Mouse (Mus musculus): ENCODE data around the gene Adam22.

Adam22 gene

DNA sequence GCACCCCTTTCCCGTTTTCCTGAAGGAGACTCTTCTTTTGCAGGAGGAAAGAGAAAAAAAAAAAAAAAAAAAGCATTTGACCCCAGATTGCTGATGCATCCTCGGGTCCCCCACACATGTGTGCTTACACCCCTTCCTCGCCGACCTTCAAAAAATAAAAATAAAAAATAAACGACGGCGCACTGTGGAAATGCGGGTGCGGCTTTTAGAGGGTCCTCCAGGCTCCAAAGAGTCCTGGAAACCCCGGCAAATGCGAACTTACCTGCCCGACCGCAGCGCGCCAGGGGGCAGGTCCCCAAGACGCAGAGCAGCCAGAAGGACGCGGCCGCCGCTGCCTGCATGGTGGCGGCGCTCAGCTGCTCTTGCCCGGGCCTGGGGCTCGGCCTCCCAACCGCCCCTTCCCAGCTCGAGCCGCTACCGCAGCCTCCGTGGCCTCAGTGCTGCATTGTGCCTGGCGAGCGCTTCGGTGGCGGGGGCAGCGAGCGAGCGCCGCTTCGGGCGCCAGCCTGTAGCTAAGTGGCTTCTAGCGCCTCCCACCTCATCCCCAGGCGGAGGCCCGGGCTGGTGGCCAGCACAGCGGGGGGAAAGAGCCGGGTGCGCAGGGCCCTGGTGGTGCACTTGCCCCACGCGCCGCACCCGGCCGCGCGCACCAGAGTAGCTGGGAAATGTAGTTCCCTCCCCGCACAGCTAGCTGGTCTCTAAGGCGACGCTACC, at the start of gene Adam22:
Adam22 (minus strand) TSS at position 547 of the 714 bp plus-strand sequence.
- peak; percentile 64 to 65 for DNase-seq (ENCODE audit: low spot score in 2 of 2)

DNA sequence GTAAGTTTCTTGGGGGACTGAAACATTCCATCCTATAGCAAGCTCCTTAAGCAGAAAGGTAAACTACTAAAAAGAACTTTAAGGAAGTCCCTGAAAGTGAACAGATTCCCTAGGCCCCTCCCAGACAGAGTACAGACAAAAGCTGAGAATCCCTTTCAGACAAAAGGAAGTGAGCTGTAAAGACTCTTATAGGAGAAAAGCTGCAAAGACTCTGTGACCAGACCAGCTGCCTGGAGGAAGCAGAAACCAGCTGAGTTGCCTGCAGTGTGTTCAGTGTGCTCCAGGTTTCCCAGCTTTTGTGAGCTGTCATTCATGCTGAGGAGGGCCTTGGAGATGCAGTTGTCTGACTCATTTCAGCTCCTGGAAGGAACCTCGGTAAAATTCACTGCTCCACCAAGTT, 49.5 kb upstream of the Adam22 start:
- DNase-seq (ENCODE audit: low spot score in 2 of 2): no peak

DNA sequence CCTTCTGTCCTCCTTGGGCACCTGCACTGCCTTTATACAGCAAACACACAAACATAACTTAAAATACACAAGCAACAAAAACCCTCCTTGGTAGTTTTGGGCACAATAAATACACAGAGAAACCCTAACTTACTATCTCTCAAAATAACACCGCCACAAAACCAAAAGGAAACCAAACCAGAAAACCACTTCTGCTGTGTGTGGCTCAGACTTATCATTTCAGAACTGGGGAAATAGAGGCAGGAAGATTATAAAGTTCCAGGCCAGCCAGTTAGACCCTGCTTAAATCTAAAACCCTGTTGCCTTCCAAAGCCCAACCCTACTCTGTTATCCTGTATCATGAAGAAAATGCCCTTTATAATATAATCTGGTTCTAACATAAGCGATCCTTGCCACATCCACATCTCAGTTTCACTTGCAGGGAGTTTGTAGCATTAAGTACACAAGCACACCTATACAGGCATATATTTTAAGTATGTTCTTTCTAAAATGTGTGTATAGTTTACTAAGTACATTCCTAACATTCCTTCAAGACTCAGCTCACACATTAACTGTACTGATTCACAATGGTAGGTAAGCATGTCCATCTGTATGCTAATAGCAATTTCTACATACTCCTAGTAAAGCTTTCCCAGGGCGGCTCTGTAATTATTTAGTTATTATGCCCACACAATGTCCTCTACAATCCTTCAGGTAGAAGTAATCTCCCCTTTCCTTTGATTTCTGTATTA, 48.9 kb upstream of the Adam22 start:
- no peak for DNase-seq (ENCODE audit: low spot score in 2 of 2)

- no peak for DNase-seq (ENCODE audit: low spot score in 2 of 2)
These were observed 40.8 kb upstream of the Adam22 start for GRCm38 (mm10) chr5:8408746-8409145.

DNA sequence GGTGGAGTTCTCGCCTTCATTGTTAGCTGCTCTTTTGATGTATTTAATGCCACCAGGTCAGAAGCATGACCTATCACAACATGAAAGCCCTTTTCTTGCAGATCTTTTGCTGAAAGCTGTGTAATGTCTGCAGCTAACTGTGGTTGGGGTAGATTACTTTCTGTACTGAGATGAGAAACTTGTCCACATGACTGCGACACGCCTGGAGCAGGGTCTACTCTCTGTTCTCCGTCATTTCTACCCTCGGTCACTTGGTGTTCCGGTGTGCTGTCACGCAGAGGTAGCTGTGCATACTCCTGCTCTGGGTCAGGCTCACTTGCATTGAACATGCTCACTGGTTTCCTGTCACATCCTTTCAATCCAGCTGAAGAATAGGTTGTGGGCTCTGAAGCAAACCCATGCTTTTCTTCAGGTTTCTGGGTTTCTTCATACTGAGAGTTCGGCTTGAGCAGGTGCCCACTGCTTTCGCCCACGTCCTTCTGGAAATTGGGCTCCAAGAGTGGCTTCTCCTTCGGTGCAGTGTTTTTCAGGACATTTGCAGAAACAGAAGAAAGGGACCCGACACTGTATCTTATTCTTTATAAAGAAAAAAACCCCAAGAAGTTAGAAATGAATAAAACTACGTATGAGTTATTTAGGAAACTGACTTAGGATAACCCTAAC, 29.8 kb upstream of the Adam22 start:
- DNase-seq (ENCODE audit: low spot score in 2 of 2): no peak

DNA sequence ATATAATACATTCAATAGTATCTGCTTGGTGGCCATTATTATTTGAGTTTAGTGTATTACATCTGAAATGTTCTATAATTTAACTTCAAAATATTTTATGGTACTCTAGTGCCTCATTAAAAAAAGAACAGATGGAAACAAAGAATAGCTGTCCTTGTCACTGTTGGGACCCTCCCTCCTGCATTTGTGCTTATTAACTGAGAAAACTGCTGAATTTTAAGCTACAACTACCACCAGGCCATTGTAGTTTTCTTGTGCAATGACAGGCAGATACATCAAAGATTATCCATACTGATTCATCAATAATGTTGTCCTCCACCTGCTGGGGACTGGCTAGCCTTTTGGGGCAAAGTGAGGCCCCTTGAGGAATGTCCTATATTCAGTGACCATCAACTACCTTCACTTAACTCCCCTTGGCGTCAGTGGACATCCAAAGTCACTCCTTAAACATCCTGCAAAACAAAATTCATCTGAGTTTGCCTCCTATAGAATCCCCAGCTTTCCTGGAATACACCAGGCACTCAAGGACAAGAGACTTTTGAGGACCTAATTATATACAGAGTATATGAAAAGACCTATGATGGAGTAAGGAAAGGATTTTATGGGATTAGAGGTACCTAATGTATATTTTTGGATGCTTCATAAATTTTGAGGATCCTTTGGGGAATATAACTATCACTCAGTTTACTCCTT, 26.1 kb upstream of the Adam22 start:
- DNase-seq (ENCODE audit: low spot score in 2 of 2): no peak

- no peak for DNase-seq (ENCODE audit: low spot score in 2 of 2)
These were observed 6.4 kb upstream of the Adam22 start for GRCm38 (mm10) chr5:8374297-8374906.

- no peak for DNase-seq (ENCODE audit: low spot score in 2 of 2)
These were observed 5.5 kb upstream of the Adam22 start for GRCm38 (mm10) chr5:8373415-8373814.

DNA sequence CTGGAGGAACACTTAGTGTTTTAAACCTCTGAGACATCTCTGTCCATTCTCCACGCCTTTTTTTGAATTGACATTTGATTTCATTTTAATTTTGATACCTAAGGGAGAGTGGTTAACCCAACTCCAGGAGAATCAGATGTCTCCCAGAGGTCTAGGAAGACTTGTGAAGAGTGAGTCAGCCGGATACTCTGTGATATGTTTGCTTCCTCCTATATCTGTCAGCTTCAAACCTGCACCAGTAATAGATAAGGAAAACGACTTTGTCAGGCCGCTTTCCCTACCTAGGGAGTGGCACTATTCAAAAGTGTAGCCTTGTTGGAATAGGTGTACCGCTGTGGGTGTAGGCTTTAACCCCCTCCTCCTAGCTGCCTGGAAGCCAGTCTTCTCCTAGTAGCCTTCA, 821 bp upstream of the Adam22 start:
- DNase-seq (ENCODE audit: low spot score in 2 of 2): no peak

- DNase-seq (ENCODE audit: low spot score in 2 of 2): no peak
These were observed 350 bp upstream of the Adam22 start for GRCm38 (mm10) chr5:8368328-8368692.

DNA sequence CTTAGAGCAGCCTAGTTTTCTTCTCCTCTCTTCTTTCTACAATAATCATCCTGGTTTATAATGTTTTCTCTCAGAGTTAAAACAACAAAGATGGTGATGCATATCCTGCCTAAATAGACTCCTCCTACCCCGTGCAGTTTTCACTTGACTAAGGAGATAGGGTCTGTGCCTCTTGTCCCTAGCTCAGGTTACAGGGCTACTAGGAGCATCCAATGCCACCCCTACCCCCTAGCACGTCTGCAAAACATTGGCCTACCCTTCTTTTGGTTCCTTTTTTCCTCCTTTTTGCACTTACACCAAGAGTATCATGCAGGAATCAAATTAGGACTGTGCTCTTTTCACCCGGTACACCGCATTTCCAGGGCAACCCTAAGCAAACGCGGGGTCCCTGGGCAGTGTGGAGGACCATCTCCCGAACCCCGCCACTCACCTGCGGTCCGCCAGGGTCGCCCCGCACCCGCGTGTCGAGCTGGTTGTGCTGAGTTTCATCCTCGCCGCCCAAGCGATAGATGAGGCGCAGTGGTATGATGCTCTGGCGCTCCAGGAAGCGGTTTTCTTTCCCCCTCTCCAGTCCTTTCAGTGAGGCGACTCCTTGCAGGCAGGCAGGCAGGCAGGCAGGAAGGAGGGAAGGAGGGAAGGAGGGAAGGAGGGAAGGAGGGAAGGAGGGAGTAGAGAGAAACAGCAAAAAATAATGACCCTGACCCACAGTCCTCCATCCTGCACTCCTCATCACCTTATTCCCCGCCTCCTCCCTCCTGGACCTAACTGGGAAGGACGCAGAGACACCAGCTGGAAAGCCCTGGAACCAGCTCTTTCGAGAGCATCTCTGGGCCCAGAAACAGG, 968 bp downstream of the Adam22 start:
- no peak for DNase-seq (ENCODE audit: low spot score in 2 of 2)

- no peak for DNase-seq (ENCODE audit: low spot score in 2 of 2)
These were observed 5.6 kb downstream of the Adam22 start for GRCm38 (mm10) chr5:8362361-8362760.

DNA sequence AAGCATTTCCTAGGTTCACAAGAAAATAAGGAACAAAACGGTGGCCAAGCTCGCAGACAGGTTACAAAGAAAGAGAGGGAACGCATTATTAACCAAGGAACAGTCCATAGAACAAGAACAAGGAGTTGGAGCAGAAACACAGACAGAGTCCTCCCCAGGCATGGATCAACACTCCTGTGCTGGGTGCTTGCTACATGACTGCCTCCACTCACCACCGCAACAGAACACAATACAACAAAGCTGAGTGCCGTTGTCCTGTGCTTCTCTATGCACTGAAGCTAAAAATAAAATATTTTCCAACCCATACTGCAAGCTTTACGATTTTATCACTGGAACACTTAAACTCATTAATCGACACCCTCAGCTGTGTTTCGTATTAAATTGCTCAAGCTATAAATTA, 10.3 kb downstream of the Adam22 start:
- no peak for DNase-seq (ENCODE audit: low spot score in 2 of 2)

GRCm38 (mm10) chr5:8356885-8357651, 10.9 kb downstream of the Adam22 start:
- no peak for DNase-seq (ENCODE audit: low spot score in 2 of 2)

- DNase-seq (ENCODE audit: low spot score in 2 of 2): no peak
These were observed 11.6 kb downstream of the Adam22 start for GRCm38 (mm10) chr5:8356326-8356725.

- no peak for DNase-seq (ENCODE audit: low spot score in 2 of 2)
These were observed 18.4 kb downstream of the Adam22 start for GRCm38 (mm10) chr5:8349557-8349956.

GRCm38 (mm10) chr5:8346329-8346728, 21.6 kb downstream of the Adam22 start:
- no peak for DNase-seq (ENCODE audit: low spot score in 2 of 2)

DNA sequence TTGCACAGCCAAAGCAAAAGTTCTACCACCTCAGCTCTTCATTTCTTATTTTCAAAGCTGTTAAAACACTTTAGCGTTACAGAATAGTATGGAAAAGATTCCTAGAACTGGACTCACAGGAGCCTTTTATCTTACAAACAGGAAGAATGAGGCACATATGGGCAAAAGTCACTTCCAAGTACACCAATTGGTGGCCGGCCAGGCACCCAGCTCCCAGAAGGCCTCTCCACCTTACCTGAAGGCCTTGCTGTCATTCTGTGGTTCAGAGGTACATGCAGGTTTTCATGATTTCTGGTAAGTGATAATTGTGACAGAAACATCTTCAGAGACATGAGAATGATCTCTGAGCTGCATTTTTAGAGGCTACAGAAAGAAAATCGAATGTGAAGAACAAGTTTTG, 24.7 kb downstream of the Adam22 start:
- DNase-seq (ENCODE audit: low spot score in 2 of 2): no peak

GRCm38 (mm10) chr5:8341676-8342075, 26.3 kb downstream of the Adam22 start:
- no peak for DNase-seq (ENCODE audit: low spot score in 2 of 2)

GRCm38 (mm10) chr5:8327645-8328269, 40.2 kb downstream of the Adam22 start:
- no peak for DNase-seq (ENCODE audit: low spot score in 2 of 2)

Data from urinary bladder, adult 18-20 months (tissue).